Mouse (Mus musculus): ENCODE data around the gene Atp6v1e1. TPM values are rescaled to one million over a fixed set of nuclear protein-coding genes. Genes with fewer than 3 reads are reported as not detected.

Gene Atp6v1e1
- polyA plus RNA-seq, 1 experiment from 2014 or later, result 297 TPM

DNA sequence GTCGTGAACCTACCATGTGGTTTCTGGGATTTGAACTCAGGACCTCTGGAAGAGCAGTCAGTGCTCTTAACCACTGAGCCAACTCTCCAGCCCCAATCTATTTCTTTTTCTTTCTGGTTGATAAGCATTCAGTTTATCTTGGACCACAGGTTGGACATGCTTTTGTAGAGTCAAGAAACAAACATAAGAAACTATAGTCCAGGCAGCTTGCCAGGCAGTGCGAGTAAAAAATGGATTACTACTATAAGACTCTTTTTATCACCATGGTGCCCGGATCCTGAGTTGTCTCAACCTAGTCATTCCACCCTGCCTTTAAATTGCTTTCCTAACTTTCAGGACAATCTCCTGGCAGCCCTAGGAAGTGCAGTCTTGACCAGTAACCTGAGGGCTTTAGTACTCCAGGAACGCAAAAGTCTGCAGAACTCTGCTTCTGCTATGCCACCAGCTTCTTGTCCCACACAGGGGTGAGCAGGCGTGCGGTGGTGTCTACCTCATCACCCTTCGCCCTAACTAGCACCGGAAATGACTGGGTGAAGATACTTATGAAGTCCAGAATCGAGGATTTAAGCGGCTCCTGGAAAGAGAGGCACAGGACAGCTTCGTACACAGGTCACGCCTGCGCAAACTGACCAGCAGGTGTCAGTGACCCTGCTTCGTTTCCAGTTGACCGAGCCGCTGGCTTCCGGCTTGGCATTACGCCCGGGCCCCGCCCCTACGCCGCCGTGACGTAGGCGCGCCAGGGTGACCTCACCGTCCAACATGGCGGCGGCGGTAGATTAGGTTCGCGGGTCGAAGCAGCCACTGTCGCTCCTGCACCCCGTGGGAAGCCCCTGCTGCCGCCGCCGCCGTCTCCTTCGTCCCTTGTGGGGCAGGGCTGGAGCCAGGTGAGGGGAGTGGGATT lies 13.1 kb upstream of the Atp6v1e1 start, which contains the start of gene Bcl2l13:
TSS of gene Bcl2l13 (plus strand) at position 739 of the 901 bp plus-strand sequence.
- 4% methylated on average over 40 of the region's 40 CpGs for WGBS
- Histone ChIP-seq H3K9me3 (ENCODE audit: control insufficient read depth) (no peaks in the 10 kb centered on the region), H3K27me3 (replicated peaks; ENCODE audit: control insufficient read depth, insufficient read depth, low read length) (no peaks in the 10 kb centered on the region), H3K27ac (ENCODE audit: low read depth, low read length) (peak within 1 kb of the TSS; percentile 89), H3K4me3 (ENCODE audit: low read depth, low read length) (peak within 1 kb of the TSS; percentile 79), H3K36me3 (ENCODE audit: control insufficient read depth, insufficient read depth) (no peaks in the 10 kb centered on the region), H3K9ac (ENCODE audit: low read depth, low read length) (peak within 1 kb of the TSS; percentile 97), H3K4me2 (replicated peaks; ENCODE audit: low read depth) (peak within 1 kb of the TSS; percentile 81), H3K4me1 (replicated peaks; ENCODE audit: control insufficient read depth, insufficient read depth, low read length) (0 out of 2 replicates have a peak, but pooled peaks cover 5% of the 10 kb centered on the region)
- peak; percentile 73 for TF ChIP-seq CTCF (IDR thresholded peaks at IDR 0.05; ENCODE audit: low read depth)
- ATAC-seq, result peak; percentile 92

DNA sequence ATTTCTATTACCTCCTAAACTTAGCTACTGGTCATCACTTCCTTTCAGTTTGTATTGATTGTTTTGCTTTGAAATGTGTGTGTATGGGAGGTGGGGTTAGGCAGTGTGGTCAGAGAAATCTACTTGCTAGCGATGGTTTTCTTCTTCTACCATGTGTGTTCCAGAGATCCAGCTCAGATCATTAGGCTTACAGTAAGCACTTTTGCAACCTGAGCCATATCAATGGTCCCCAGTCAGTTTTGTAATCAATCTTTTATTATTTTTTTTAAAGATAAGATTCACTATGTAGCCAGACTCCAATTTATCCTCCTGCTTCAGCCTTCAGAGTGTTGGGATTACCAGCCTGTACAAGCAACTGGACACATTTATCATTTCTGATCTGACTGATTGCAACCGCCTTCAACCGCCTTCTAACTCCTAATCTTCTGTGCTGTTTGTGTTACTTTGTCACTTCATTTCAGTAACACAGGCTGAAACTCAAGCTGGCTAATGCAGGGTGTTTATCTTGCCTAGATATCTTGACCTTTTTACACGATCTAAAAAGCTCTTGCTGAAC lies 12.3 kb upstream of the Atp6v1e1 start:
- 66% methylated on average over 4 of the region's 4 CpGs for WGBS

DNA sequence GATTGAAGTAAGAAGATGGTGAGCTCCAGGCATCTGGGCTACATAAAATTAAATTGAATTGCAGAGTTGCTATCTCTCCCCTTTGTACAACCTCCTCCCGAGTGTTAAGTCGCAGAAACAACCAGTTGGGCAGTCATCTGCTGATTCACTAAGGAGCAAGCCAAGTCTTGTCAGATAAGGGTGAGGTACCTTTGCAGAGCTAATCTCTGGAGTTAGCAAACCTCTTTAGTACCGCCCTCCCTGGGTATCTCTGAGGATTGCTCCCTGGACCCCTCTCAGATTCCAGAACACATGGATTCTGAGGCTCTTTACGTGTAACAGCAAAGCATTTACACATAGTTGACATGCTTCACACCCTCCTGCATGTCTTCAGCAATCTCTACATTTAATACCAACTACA lies 9.5 kb upstream of the Atp6v1e1 start:
- no peak for TF ChIP-seq CTCF (IDR thresholded peaks at IDR 0.05; ENCODE audit: low read depth)
- Histone ChIP-seq H3K4me2 (replicated peaks; ENCODE audit: low read depth) (no peak overlapping the region), H3K4me1 (replicated peaks; ENCODE audit: control insufficient read depth, insufficient read depth, low read length) (0 out of 2 replicates have a peak, but pooled peaks cover 3% of the 10 kb centered on the region), H3K9ac (ENCODE audit: low read depth, low read length) (no peak overlapping the region), H3K9me3 (ENCODE audit: control insufficient read depth) (no peaks in the 10 kb centered on the region), H3K27ac (ENCODE audit: low read depth, low read length) (no peak overlapping the region), H3K4me3 (ENCODE audit: low read depth, low read length) (no peak overlapping the region), H3K36me3 (ENCODE audit: control insufficient read depth, insufficient read depth) (no peaks in the 10 kb centered on the region), H3K27me3 (replicated peaks; ENCODE audit: control insufficient read depth, insufficient read depth, low read length) (no peaks in the 10 kb centered on the region; the same call in 1 of the 2 replicates)
- no peak for ATAC-seq
- WGBS, result 33% methylated on average over 4 of the region's 4 CpGs

More for the DNA sequence above, 12.3 kb upstream of the Atp6v1e1 start:
- ATAC-seq, result no peak
- Histone ChIP-seq H3K4me1 (replicated peaks; ENCODE audit: control insufficient read depth, insufficient read depth, low read length) (0 out of 2 replicates have a peak, but pooled peaks cover 5% of the 10 kb centered on the region), H3K9ac (ENCODE audit: low read depth, low read length) (no peak overlapping the region), H3K9me3 (ENCODE audit: control insufficient read depth) (no peaks in the 10 kb centered on the region), H3K27me3 (replicated peaks; ENCODE audit: control insufficient read depth, insufficient read depth, low read length) (no peaks in the 10 kb centered on the region), H3K4me2 (replicated peaks; ENCODE audit: low read depth) (no peak overlapping the region), H3K36me3 (ENCODE audit: control insufficient read depth, insufficient read depth) (no peaks in the 10 kb centered on the region), H3K27ac (ENCODE audit: low read depth, low read length) (no peak overlapping the region), H3K4me3 (ENCODE audit: low read depth, low read length) (no peak overlapping the region)
- no peak for TF ChIP-seq CTCF (IDR thresholded peaks at IDR 0.05; ENCODE audit: low read depth)

DNA sequence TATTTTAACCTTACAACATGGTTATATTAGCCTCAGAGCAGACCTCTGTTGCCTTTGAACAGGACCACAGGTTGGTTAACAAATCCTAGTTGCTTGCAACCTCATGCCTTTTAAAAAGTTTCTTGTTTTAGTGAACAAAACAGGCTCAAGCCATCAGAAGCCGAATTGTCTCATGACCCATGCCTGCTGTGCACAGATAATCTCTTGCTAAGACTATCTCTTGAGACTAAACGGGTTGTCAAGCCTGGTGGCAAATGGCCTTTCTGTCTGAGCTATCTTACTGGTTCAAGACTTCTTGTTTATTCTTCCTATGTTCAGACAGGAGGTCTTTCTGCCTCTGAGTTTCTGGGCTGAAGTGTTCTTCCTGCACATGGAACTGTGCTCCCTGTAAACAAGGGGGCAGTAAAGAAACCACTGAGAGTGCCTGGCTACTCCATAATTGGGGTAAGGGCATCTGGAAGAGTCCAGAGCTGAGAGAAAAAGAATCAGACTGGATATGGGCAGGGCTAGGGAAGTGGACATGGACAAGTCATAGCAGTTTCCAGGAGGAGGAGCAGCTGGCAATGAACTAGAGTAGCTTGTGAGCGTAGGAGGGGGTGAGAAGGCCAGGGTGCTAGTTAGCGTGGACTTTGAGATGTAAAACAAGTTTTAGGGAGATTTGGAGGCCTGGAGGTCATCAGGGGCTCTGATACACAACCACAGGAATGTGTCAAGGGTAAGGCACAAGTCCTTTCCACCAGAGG lies 8.4 kb upstream of the Atp6v1e1 start:
- H3K4me1 ChIP-seq (replicated peaks; ENCODE audit: control insufficient read depth, insufficient read depth, low read length), result no peaks in the 10 kb centered on the region
- no peak overlapping the region for H3K9ac ChIP-seq (ENCODE audit: low read depth, low read length)
- no peak for TF ChIP-seq CTCF (IDR thresholded peaks at IDR 0.05; ENCODE audit: low read depth)
- 72% methylated on average over 4 of the region's 4 CpGs for WGBS
- no peak overlapping the region for H3K4me3 ChIP-seq (ENCODE audit: low read depth, low read length)
- no peak for ATAC-seq
- no peaks in the 10 kb centered on the region for H3K9me3 ChIP-seq (ENCODE audit: control insufficient read depth)
- H3K27me3 ChIP-seq (replicated peaks; ENCODE audit: control insufficient read depth, insufficient read depth, low read length), result no peaks in the 10 kb centered on the region; the same call in 1 of the 2 replicates
- H3K27ac ChIP-seq (ENCODE audit: low read depth, low read length), result no peak overlapping the region
- no peak overlapping the region for H3K4me2 ChIP-seq (replicated peaks; ENCODE audit: low read depth)
- no peaks in the 10 kb centered on the region for H3K36me3 ChIP-seq (ENCODE audit: control insufficient read depth, insufficient read depth)

DNA sequence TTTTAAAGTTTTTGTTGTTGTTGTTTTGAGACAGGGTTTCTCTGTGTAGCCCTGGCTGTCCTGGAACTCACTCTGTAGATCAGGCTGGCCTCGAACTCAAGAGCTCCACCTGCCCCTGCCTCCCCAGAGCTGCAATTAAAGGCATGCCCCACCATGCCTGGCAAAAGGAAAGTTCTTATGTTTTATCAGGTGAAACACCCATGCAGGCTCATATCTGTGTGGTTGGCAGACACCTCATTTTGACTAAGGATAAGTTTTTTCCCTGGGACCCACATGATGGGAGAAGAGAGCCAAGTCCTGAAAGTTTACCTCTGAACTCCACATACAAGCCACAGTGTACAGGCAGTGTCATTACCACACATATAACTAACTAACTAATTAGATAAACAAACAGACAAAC lies 7.5 kb upstream of the Atp6v1e1 start:
- H3K27ac ChIP-seq (ENCODE audit: low read depth, low read length), result no peak overlapping the region
- 61% methylated on average over 1 of the region's 1 CpGs for WGBS
- H3K4me2 ChIP-seq (replicated peaks; ENCODE audit: low read depth), result no peak overlapping the region
- H3K27me3 ChIP-seq (replicated peaks; ENCODE audit: control insufficient read depth, insufficient read depth, low read length), result no peaks in the 10 kb centered on the region; the same call in 1 of the 2 replicates
- no peak for ATAC-seq
- no peak for TF ChIP-seq CTCF (IDR thresholded peaks at IDR 0.05; ENCODE audit: low read depth)
- no peaks in the 10 kb centered on the region for H3K4me1 ChIP-seq (replicated peaks; ENCODE audit: control insufficient read depth, insufficient read depth, low read length)
- no peaks in the 10 kb centered on the region for H3K36me3 ChIP-seq (ENCODE audit: control insufficient read depth, insufficient read depth)
- no peaks in the 10 kb centered on the region for H3K9me3 ChIP-seq (ENCODE audit: control insufficient read depth)
- H3K9ac ChIP-seq (ENCODE audit: low read depth, low read length), result no peak overlapping the region
- no peak overlapping the region for H3K4me3 ChIP-seq (ENCODE audit: low read depth, low read length)
